Mouse (Mus musculus) limb, embryonic 10.5 days (tissue): ENCODE data around the gene Dip2a. TPM values are rescaled to one million over a fixed set of nuclear protein-coding genes. Genes with fewer than 3 reads are reported as not detected.

Source experiments
- DNase-seq: peaks from one replicate; pipeline ENCODE4 v3.0.0-alpha.2; 2017; ENCODE audit warnings: low spot score
- H3K27ac ChIP-seq: fragments of 300-500 bp; sonication (generic); 2 replicates; pipeline ENCODE4 v1.5.1; 2016; ENCODE audit warnings: mild to moderate bottlenecking
- H3K27me3 ChIP-seq: fragments of 300-500 bp; sonication (generic); 2 replicates; pipeline ENCODE4 v1.6.1; 2016; ENCODE audit warnings: low read depth, mild to moderate bottlenecking; ENCODE audit not compliant: poor library complexity, severe bottlenecking
- H3K36me3 ChIP-seq: fragments of 300-500 bp; sonication (generic); 2 replicates; pipeline ENCODE4 v1.6.1; 2016; ENCODE audit warnings: mild to moderate bottlenecking, moderate library complexity
- H3K4me1 ChIP-seq: fragments of 300-500 bp; sonication (generic); 2 replicates; pipeline ENCODE4 v1.6.1; 2016
- H3K4me3 ChIP-seq: fragments of 300-500 bp; sonication (generic); 2 replicates; pipeline ENCODE4 v1.5.1; 2016; ENCODE audit warnings: mild to moderate bottlenecking, moderate library complexity
- H3K9me3 ChIP-seq: fragments of 300-500 bp; sonication (generic); replicated peaks from 2 replicates; pipeline ENCODE4 v1.6.1; 2016; ENCODE audit warnings: mild to moderate bottlenecking
- WGBS: fragments of 180-500 bp; shearing (Covaris S2); methylation state at CpG from one replicate; pipeline ENCODE4 v1.1.7; 2016; 5-methylcytosine and 5-hydroxymethylcytosine counted together
- polyA plus RNA-seq: library from polyadenylated mRNA; unstranded; fragments of >200 nt; fragmentation: Nextera tagmentation; extraction: Ambion mirVana; gene quantifications from 2 replicates; pipeline ENCODE4 v1.2.1, GENCODE M21; 2016

The Dip2a gene
- 5.1 and 7.6 TPM in 2 replicates for polyA plus RNA-seq

DNA sequence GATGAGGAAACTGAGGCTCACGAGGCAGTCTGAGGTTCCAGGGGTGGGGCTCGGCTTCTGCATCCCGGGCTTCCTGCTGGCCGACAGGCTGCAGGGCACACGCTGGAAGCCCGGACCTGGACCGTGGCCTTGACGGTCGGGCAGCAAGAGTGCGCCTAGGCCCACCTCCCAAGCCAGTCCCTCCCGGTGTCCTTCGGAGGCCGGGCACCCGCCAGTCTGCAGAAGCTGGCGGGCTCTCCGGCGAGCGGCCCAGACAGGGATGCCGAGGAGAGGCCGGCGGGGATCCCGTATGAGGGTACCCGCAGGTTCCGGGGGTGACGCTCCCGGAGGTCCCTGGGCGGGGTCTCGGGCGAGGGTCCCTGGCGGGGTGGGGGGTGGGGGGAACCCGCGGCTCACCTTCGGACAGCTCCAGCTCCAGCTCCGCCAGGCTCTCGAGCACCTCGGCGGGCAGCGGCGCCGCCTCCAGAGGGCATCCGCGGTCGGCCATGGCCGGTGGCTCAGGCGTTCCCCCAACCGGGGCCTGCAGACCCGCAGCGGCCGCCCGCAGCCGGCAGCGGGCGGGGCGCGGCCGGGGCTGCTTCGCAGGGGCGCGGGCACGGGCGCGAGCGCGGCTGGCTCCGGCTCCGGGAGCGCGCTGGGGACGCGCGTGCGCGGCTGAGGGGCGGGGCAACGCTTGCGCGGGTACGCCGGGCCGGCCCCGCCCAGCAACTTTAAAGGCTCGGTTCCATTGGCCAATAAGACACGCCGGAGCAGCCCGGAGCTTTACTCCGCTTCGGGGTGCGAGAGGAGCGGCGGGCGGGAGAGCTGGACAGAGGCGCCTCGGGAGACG is at the start of gene Dip2a:
Gene Dip2a (minus strand): TSS at position 581 of the 829 bp plus-strand sequence.
- H3K36me3 ChIP-seq = peaks cover 12% of the 10 kb centered on the region
- WGBS = 3% methylated on average over 94 of the region's 94 CpGs
- H3K27me3 ChIP-seq = no peaks in the 10 kb centered on the region
- peak within 1 kb of the TSS; percentile 93 for H3K27ac ChIP-seq
- peaks cover 29% of the 10 kb centered on the region for H3K4me1 ChIP-seq
- peak; percentile 96 for DNase-seq
- no peaks in the 10 kb centered on the region for H3K9me3 ChIP-seq
- H3K4me3 ChIP-seq = peak within 1 kb of the TSS; percentile 84

DNA sequence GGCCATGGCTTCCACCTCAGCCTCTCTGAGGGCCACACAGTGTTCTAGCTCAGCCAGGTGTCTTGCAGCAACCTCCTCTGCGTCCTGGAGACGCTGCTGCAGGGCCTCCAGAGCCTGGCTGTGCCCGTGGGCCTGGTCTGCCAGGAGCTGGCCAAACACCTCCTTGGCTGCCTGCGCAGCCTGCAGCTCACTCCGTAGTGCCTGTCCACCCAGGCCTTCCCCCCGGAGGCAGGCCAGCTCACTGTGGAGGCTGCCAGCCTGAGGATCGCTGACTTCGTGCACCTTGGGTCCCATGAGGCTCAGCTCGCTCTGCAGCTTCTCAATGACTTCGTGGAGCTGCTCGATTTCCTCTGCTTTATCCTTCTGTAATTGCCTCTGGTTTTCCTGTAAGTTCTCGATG is 47.5 kb upstream of the Dip2a start:
- Histone ChIP-seq H3K4me1 (no peaks in the 10 kb centered on the region), H3K27me3 (no peaks in the 10 kb centered on the region), H3K27ac (no peak overlapping the region), H3K36me3 (peaks cover 93% of the 10 kb centered on the region), H3K9me3 (no peaks in the 10 kb centered on the region), H3K4me3 (no peak overlapping the region)
- WGBS = 92% methylated on average over 12 of the region's 12 CpGs
- DNase-seq = no peak

DNA sequence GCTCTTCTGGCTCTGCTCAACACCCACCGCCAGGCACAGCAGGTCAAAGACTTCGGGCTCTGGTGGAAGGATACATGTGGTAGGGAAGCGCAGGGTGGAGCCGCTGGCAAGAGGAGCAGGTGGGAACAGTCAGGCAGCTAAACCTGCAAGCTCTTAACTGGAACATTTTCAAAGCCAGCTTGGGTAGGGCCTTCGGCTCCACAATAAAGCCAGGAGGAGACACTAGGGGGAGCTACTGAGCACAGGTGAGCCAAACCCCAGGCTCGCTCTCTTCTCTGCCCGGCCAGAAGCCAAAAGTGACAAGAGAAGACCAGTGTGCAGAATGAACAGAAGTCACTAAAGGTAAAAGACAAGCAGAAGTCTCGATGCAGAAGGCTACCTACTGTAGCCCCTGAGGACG is 46.7 kb upstream of the Dip2a start:
- no peaks in the 10 kb centered on the region for H3K27me3 ChIP-seq
- H3K36me3 ChIP-seq = peaks cover 92% of the 10 kb centered on the region
- 88% methylated on average over 9 of the region's 9 CpGs for WGBS
- peak; percentile 51 for DNase-seq
- no peak overlapping the region for H3K4me3 ChIP-seq
- no peak overlapping the region for H3K27ac ChIP-seq
- no peaks in the 10 kb centered on the region for H3K4me1 ChIP-seq
- H3K9me3 ChIP-seq = no peaks in the 10 kb centered on the region

DNA sequence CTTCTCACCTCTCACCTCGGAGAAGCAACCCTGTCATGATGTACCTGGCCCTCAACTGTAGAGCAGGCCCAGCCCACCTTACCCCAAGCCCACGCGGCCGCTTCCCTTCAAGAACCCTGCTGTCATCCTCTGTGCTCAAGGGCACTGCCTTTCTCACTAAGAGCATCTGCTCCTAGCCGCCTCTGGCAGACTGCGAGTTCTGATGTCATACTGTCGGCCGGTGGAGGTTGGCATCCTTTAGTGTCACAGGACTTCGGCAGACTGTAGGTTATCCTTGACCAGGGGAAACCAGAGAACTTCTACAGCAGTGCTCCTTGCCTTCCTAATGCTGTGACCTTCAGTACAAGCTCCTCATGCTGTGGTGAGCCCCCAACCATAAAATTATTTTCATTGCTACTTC is 46.1 kb upstream of the Dip2a start:
- Histone ChIP-seq H3K4me1 (no peaks in the 10 kb centered on the region), H3K4me3 (no peak overlapping the region), H3K27ac (no peak overlapping the region), H3K36me3 (peaks cover 92% of the 10 kb centered on the region), H3K9me3 (no peaks in the 10 kb centered on the region), H3K27me3 (no peaks in the 10 kb centered on the region)
- no peak for DNase-seq
- 96% methylated on average over 9 of the region's 9 CpGs for WGBS

DNA sequence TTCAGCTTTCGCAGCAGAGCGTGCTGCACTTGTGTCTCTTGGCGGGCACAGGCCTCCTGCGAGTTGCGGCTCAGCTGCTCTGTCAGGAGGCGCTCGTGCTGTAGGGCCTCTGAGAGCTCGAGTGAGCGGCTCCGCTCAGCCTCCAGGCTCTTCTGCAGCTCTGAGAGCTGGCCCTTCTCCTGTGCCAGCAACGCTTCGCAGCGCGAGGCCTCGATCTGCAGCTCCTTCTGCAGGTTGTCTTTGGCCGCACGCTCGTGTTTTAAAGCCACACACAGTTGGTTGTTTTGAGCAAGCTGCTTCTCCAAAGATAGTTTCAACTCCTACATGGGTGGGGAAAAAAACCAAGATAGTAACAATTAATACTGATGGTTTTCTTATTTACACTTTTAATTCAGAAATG is 29.9 kb upstream of the Dip2a start:
- no peak for DNase-seq
- Histone ChIP-seq H3K4me1 (no peaks in the 10 kb centered on the region), H3K4me3 (no peak overlapping the region), H3K27ac (no peak overlapping the region), H3K27me3 (no peaks in the 10 kb centered on the region), H3K36me3 (peaks cover 98% of the 10 kb centered on the region), H3K9me3 (no peaks in the 10 kb centered on the region)
- WGBS = 96% methylated on average over 18 of the region's 18 CpGs

DNA sequence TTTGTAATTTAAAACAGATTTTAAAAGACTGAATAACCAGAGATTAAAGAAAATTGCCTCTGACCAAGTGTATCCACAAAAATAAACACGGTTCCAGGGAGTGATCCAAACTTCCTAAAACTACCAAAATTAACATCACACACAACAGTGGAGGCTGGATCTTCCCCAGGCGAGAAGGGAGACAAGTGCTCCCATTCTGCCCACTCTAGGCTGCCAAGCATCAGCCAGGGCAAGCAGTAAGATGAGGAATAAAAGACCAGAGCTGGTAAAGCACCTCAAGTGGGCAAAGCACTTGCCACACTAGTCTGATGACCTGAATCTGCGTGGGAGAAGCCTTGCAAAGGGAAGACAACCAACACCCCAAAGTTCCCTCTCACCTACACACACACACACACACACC is 26.6 kb upstream of the Dip2a start:
- WGBS = 80% methylated on average over 3 of the region's 3 CpGs
- peaks cover 98% of the 10 kb centered on the region for H3K36me3 ChIP-seq

DNA sequence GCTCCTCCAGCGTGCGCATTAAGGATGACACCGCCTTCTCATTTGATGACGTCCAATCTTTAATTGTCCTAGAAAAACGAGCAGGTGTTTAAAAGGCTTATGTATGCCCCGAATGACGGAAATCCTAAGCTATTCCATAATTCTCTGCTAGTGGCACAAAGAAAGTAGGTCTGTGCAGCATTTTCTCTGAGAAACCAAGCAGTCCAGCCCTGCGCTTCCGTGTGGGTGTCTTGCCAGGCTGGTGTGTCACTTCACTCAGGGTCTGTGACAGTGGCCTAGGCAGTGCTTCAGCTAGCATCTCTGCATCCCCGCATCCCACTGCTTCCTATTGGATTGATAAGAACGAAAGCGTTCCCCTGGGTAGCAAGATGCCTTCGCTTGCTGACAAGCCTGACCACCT is 23.7 kb upstream of the Dip2a start:
- Histone ChIP-seq H3K4me1 (no peaks in the 10 kb centered on the region), H3K27ac (no peak overlapping the region), H3K9me3 (no peaks in the 10 kb centered on the region), H3K36me3 (peaks cover 99% of the 10 kb centered on the region), H3K27me3 (no peaks in the 10 kb centered on the region), H3K4me3 (no peak overlapping the region)
- WGBS = 91% methylated on average over 13 of the region's 13 CpGs
- DNase-seq = no peak

More for the DNA sequence above, 26.6 kb upstream of the Dip2a start:
- no peak overlapping the region for H3K4me3 ChIP-seq
- H3K9me3 ChIP-seq = no peaks in the 10 kb centered on the region
- H3K27ac ChIP-seq = no peak overlapping the region
- no peaks in the 10 kb centered on the region for H3K27me3 ChIP-seq
- DNase-seq = no peak
- no peaks in the 10 kb centered on the region for H3K4me1 ChIP-seq

DNA sequence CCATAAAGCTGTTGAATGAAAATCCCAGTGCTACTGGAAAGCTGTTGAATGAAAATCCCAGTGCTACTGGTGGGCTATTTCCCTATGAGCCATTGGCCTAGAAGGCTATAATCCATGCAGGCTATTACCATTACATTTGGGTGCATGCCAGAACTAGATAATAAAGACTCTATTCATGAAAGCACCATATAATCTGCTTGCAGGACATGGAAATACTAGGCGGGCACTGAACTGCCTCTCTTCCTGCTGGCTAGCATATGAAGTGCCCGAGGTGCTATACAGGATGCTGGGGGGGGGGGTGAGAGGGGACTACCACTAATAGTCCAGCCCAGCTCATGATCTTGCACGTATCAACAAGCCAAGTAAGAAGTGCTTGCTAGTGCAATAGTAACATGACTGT is 18.1 kb upstream of the Dip2a start:
- Histone ChIP-seq H3K4me3 (no peak overlapping the region), H3K36me3 (peaks cover 75% of the 10 kb centered on the region), H3K4me1 (no peaks in the 10 kb centered on the region), H3K27ac (no peak overlapping the region), H3K9me3 (no peaks in the 10 kb centered on the region), H3K27me3 (no peaks in the 10 kb centered on the region)
- DNase-seq = no peak
- 85% methylated on average over 3 of the region's 3 CpGs for WGBS

DNA sequence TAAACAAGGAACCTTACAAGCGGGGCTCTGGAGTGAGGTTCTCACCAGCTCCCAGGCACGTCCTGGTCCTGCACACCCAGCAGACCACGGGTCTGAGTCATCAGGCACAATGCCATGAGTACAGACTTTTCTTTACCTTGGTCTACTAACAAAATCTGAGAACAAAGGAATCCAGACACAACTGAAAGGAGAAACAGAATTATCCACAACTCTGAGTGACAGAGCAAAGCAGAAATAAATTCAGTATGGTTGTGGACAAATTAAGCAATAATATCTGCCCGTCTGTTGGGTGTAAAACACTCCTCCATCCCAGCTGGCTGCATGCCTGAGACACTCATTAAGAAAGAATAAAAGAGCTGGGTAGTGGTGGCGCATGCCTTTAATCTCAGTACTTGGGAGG is 13.4 kb upstream of the Dip2a start:
- peaks cover 74% of the 10 kb centered on the region for H3K36me3 ChIP-seq
- WGBS = 90% methylated on average over 5 of the region's 5 CpGs
- no peaks in the 10 kb centered on the region for H3K4me1 ChIP-seq
- DNase-seq = no peak
- H3K4me3 ChIP-seq = no peak overlapping the region
- no peaks in the 10 kb centered on the region for H3K9me3 ChIP-seq
- H3K27me3 ChIP-seq = no peaks in the 10 kb centered on the region
- H3K27ac ChIP-seq = no peak overlapping the region

DNA sequence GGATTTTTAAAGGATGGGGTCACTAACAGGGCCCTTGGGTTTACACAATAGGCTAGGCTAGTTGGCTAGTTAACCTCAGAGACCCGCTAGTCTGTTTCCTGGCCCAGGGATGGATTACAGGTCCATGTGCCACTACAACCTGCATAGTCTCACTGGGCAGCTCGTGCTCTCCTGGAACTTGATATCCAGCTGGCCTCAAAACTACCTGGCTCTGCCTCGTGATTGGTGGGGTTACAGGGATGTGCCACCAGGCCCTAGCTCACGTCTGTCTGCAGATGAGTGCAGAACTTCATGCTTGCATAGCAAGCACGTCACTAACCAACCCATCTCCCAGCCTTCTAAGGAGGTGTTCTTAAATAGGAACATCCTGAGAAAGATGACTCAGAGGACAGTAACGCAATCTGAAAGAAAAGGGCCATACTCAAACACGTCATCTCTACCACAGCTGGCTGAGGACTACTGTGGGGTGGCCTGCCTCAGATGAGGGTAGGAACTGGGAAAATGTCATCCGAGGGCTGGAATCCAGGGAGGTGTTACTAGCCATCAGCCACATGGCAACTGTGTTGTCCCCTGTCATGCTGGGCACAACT is 12.3 kb upstream of the Dip2a start:
- Histone ChIP-seq H3K9me3 (no peaks in the 10 kb centered on the region), H3K27ac (no peak overlapping the region), H3K4me1 (no peaks in the 10 kb centered on the region), H3K36me3 (peaks cover 74% of the 10 kb centered on the region), H3K27me3 (no peaks in the 10 kb centered on the region), H3K4me3 (no peak overlapping the region)
- WGBS = 91% methylated on average over 8 of the region's 8 CpGs
- no peak for DNase-seq

DNA sequence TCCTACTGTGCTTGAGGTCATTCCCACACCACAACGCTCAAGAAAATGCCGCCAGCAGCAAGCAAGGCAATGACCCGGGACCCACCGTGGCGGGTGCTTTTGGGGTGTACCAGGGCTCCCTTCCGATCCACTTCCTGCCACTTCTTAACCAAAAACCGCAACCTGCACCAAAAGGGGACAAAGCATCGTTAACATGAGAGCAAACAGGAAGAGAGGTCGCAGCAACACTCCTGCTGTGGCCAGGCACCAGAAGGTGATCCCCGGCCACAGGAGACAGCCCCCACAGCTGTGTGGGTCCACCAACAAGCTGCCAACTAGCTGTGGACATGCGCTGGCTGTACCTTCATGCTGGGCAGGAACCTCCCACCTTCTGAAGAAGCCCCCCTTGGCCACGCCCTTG is 9.9 kb upstream of the Dip2a start:
- H3K4me1 ChIP-seq = no peaks in the 10 kb centered on the region
- WGBS = 93% methylated on average over 12 of the region's 12 CpGs
- DNase-seq = no peak
- no peak overlapping the region for H3K27ac ChIP-seq
- H3K36me3 ChIP-seq = peaks cover 93% of the 10 kb centered on the region
- no peak overlapping the region for H3K4me3 ChIP-seq
- H3K27me3 ChIP-seq = no peaks in the 10 kb centered on the region
- no peaks in the 10 kb centered on the region for H3K9me3 ChIP-seq

DNA sequence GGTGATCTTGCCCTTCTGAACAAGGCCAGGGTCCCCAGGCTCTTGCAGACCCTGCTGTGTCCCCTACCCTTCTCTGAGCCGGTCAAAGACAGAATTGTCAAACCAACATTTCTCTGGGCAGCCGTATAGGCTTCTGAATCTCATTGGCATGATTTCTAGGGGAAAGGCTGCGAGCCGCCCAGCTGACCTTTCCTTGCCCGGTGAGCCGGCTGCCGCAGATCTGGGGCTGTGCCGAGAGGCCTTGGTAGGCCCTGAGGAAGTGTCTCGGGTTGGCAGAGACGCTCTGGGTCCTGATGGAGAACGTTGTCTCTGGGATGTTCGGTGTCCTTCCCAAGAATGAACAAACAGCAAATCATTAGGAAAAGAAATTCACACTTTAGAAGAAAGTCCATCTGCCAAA is 8.9 kb upstream of the Dip2a start:
- DNase-seq = no peak
- no peaks in the 10 kb centered on the region for H3K9me3 ChIP-seq
- no peak overlapping the region for H3K4me3 ChIP-seq
- H3K27ac ChIP-seq = no peak overlapping the region
- 95% methylated on average over 12 of the region's 12 CpGs for WGBS
- H3K36me3 ChIP-seq = peaks cover 96% of the 10 kb centered on the region
- no peaks in the 10 kb centered on the region for H3K4me1 ChIP-seq
- no peaks in the 10 kb centered on the region for H3K27me3 ChIP-seq

DNA sequence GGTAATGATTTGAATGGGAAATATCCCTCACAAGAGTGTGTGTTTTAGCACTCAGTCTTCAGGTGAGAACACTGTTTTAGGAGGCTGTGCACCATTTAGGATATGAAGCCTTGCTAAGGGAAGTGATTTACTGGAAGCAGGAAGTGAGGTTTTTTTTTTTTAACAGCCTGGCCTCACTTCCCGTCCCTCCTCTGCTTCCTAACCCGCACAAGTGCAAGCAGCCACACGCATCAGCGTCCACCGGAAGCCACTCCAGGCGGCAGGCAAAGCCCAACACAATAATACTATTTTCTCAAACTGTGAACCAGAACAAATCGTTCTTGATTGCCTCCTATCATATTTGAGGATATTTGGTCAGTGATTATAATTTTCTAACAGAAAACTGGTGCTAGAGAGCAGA is 6.9 kb upstream of the Dip2a start:
- no peaks in the 10 kb centered on the region for H3K9me3 ChIP-seq
- WGBS = 91% methylated on average over 7 of the region's 7 CpGs

More for the DNA sequence above, 6.9 kb upstream of the Dip2a start:
- H3K36me3 ChIP-seq = peaks cover 81% of the 10 kb centered on the region
- H3K4me3 ChIP-seq = no peak overlapping the region
- no peaks in the 10 kb centered on the region for H3K27me3 ChIP-seq
- no peak overlapping the region for H3K27ac ChIP-seq
- DNase-seq = no peak
- no peaks in the 10 kb centered on the region for H3K4me1 ChIP-seq
